Mouse (Mus musculus) adrenal gland, adult (tissue): Measurements from ENCODE around the gene Gamt.
A peak's percentile ranks its signal among the peaks of the same experiment; 100 is the strongest.

Experiments used
- DNase-seq, 2 experiments: peaks; one replicate each; pipeline ENCODE4 v3.0.0; 2022 to 2023; ENCODE audit warnings: low spot score in 1 of 2; ENCODE audit not compliant: inconsistent age in 2 of 2

The Gamt gene

GRCm38 (mm10) chr10:80285222-80286070 lies 24.6 kb upstream of the Gamt start:
- DNase-seq: peak; percentile 71 to 88

GRCm38 (mm10) chr10:80282481-80283441 lies 21.9 kb upstream of the Gamt start:
- DNase-seq: no peak

- peak; percentile 73 to 83 for DNase-seq
Measured at GRCm38 (mm10) chr10:80281921-80282371, 21.1 kb upstream of the Gamt start.

GRCm38 (mm10) chr10:80281304-80281703 lies 20.5 kb upstream of the Gamt start:
- peak; percentile 73 to 85 for DNase-seq

- no peak for DNase-seq
Measured at GRCm38 (mm10) chr10:80279273-80279672, 18.5 kb upstream of the Gamt start.

- no peak for DNase-seq
Measured at GRCm38 (mm10) chr10:80278390-80278789, 17.6 kb upstream of the Gamt start.

GRCm38 (mm10) chr10:80276238-80276637 lies 15.4 kb upstream of the Gamt start:
- DNase-seq: no peak

GRCm38 (mm10) chr10:80273847-80274246 lies 13.0 kb upstream of the Gamt start:
- DNase-seq: no peak

GRCm38 (mm10) chr10:80271870-80272585 lies 11.2 kb upstream of the Gamt start:
- DNase-seq: no peak

GRCm38 (mm10) chr10:80271186-80271843 lies 10.5 kb upstream of the Gamt start:
- DNase-seq: no peak

- peak in 1 of 2 experiments; percentile 79 for DNase-seq
Measured at GRCm38 (mm10) chr10:80270734-80271181, 9.9 kb upstream of the Gamt start.

- no peak for DNase-seq
Measured at GRCm38 (mm10) chr10:80270099-80270498, 9.3 kb upstream of the Gamt start.

- DNase-seq: no peak
Measured at GRCm38 (mm10) chr10:80265149-80265486, 4.3 kb upstream of the Gamt start.

- peak; percentile 99 for DNase-seq
Measured at GRCm38 (mm10) chr10:80264341-80265148, 3.7 kb upstream of the Gamt start.

GRCm38 (mm10) chr10:80262776-80263365 lies 2.1 kb upstream of the Gamt start:
- peak in 1 of 2 experiments; percentile 63 for DNase-seq

GRCm38 (mm10) chr10:80262169-80262568 lies 1.4 kb upstream of the Gamt start:
- peak in 1 of 2 experiments; percentile 50 for DNase-seq

GRCm38 (mm10) chr10:80261585-80261968 lies 765 bp upstream of the Gamt start:
- DNase-seq: peak; percentile 98 to 100

- DNase-seq: peak; percentile 87 to 93
Measured at GRCm38 (mm10) chr10:80259861-80260641, 761 bp downstream of the Gamt start.
